Mouse (Mus musculus): ENCODE data around the gene Ccdc81. TPM values are rescaled to one million over a fixed set of nuclear protein-coding genes. Genes with fewer than 3 reads are reported as not detected.

Ccdc81 gene
- total and polyA plus RNA-seq, 3 experiments, result not detected

DNA sequence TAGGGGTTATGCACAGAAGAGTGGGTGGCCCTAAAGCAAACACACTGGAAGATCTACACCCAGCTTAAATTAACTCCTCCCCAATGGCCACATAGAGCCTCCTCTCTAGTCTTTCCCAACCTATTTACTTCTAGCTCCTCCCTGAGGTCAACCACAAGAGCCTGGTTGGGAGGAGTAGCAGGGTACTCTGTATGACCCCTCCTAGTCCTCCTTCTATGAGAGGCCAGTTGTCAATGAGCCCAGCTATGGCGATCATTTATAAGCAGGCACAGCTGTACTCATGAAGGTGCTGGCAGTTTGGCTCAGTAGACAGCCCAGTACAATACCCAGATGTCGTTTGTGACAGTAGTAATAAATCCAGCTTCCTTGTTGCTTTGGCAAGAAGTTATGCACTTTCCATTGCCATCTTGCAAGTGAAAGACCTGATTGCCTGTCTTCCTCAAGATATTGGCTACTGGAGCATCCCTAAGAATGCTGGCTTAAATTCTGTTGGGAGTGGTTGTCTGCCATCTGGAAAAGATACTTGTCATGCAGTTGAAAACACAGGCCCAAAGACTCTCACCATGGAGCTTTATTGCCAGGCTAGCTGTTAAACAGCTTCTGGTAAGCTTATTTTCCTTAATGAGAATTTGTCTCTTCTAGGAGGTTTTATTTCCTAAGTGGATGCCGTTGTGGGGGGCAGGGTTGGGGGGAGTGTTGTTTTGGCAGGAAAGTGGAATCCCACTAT, 10.2 kb upstream of the Ccdc81 start:
- Histone ChIP-seq H3K36me3 (ENCODE audit: control insufficient read depth in 1 of 2, insufficient read depth in 2 of 2, low read length in 2 of 2) (no peaks in the 10 kb centered on the region; a peak in 1 of 4 replicates), H3K27ac (ENCODE audit: control insufficient read depth, low read depth, low read length) (no peak overlapping the region), H3K9me3 (replicated peaks; ENCODE audit: insufficient read depth, low read length) (no peaks in the 10 kb centered on the region), H3K27me3 (ENCODE audit: control insufficient read depth in 1 of 2, insufficient read depth in 2 of 2, low read length in 2 of 2) (no peaks in the 10 kb centered on the region), H3K79me2 (ENCODE audit: control insufficient read depth, insufficient read depth, low read length, poor library complexity) (no peaks in the 10 kb centered on the region), H3K4me1 (ENCODE audit: control insufficient read depth in 1 of 2, insufficient read depth in 2 of 2, low read length in 2 of 2) (no peaks in the 10 kb centered on the region), H3K9ac (ENCODE audit: control insufficient read depth, low read depth, low read length, poor library complexity, severe bottlenecking) (no peak overlapping the region), H3K4me3 (ENCODE audit: control insufficient read depth in 1 of 2, insufficient read depth in 1 of 2, low read depth in 2 of 2, low read length in 2 of 2) (no peak overlapping the region)
- TF ChIP-seq NELFE (IDR thresholded peaks at IDR 0.05; ENCODE audit: low read depth, low read length), result no peak
- TF ChIP-seq KAT2A (conservative IDR thresholded peaks at IDR 0.05; ENCODE audit: low read depth, low read length), result no peak
- TF ChIP-seq E2F4 (IDR thresholded peaks at IDR 0.05; ENCODE audit: borderline replicate concordance, low read depth, low read length), result no peak
- TF ChIP-seq ZMIZ1 (IDR thresholded peaks at IDR 0.05; ENCODE audit: low read depth, low read length), result no peak
- no peak for TF ChIP-seq ELF1 (IDR thresholded peaks at IDR 0.05; ENCODE audit: low read depth, low read length)
- no peak for TF ChIP-seq TBP (IDR thresholded peaks at IDR 0.05; ENCODE audit: low read depth, low read length)
- TF ChIP-seq CHD2 (IDR thresholded peaks at IDR 0.05; ENCODE audit: low read length), result no peak
- DNase-seq (ENCODE audit: low read depth, low spot score), result no peak

DNA sequence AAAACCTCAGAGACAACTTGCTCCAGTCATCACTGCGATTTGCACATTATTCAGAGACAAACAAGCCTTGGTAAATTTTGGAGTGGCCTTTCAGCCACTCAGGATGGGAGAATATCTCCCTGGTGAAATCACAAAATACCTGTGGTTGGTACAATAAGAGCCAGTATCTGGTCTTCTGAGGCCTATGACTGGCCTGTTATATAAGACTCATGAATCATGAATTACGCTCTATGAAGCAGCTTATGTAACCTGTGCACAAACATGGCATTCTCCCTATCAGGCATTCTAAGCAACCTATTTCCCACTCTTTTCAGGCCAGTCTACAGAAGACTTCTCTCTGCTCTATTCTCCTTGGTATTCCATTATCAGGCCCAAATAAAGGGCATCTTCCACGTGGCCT, 8.9 kb upstream of the Ccdc81 start:
- DNase-seq (ENCODE audit: low read depth, low spot score), result no peak
- no peak overlapping the region for H3K4me3 ChIP-seq (ENCODE audit: control insufficient read depth in 1 of 2, insufficient read depth in 1 of 2, low read depth in 2 of 2, low read length in 2 of 2)

DNA sequence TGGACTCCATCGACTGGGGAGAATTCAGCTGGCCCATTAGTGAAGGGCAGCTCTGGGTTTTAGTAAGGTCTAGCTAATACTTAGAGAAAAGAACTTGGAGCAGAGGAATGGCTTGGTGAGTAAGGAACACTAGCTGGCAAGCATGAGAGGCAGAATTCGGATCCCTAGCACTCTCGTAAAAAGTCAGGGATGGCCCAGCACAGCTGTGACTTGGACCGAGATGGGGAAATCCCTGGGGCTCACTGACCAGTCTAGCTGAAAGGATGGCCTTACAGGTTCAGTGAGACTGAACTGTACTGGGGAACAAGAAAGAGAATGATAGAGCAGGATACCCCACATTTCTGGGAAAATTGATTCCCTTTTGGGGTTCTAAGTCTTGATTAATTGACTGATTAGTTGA, 6.3 kb upstream of the Ccdc81 start:
- no peaks in the 10 kb centered on the region for H3K9me3 ChIP-seq (replicated peaks; ENCODE audit: insufficient read depth, low read length)
- no peaks in the 10 kb centered on the region for H3K79me2 ChIP-seq (ENCODE audit: control insufficient read depth, insufficient read depth, low read length, poor library complexity)
- H3K9ac ChIP-seq (ENCODE audit: control insufficient read depth, low read depth, low read length, poor library complexity, severe bottlenecking), result no peak overlapping the region
- H3K4me3 ChIP-seq (ENCODE audit: control insufficient read depth in 1 of 2, insufficient read depth in 1 of 2, low read depth in 2 of 2, low read length in 2 of 2), result no peak overlapping the region
- no peak for DNase-seq (ENCODE audit: low read depth, low spot score)
- TF ChIP-seq JUND (IDR thresholded peaks at IDR 0.05; ENCODE audit: low read depth, low read length), result no peak
- no peak for TF ChIP-seq KAT2A (conservative IDR thresholded peaks at IDR 0.05; ENCODE audit: low read depth, low read length)
- no peak for TF ChIP-seq USF2 (IDR thresholded peaks at IDR 0.05; ENCODE audit: borderline replicate concordance in 1 of 2, insufficient read depth in 1 of 2, low read depth in 1 of 2, low read length in 2 of 2)
- TF ChIP-seq CTCF (IDR thresholded peaks at IDR 0.05 in 2 of 3, conservative IDR thresholded peaks at IDR 0.05 in 1 of 3; ENCODE audit: control insufficient read depth in 1 of 3, insufficient read depth in 1 of 3, low read depth in 2 of 3, low read length in 3 of 3, poor library complexity in 1 of 3, severe bottlenecking in 1 of 3), result no peak
- TF ChIP-seq MYC (IDR thresholded peaks at IDR 0.05; ENCODE audit: low read depth, low read length), result no peak
- TF ChIP-seq ETS1 (IDR thresholded peaks at IDR 0.05; ENCODE audit: low read depth, low read length), result no peak
- TF ChIP-seq NELFE (IDR thresholded peaks at IDR 0.05; ENCODE audit: low read depth, low read length), result no peak
- no peak for TF ChIP-seq SIN3A (IDR thresholded peaks at IDR 0.05; ENCODE audit: low read length)
- no peak for TF ChIP-seq ZMIZ1 (IDR thresholded peaks at IDR 0.05; ENCODE audit: low read depth, low read length)
- TF ChIP-seq ELF1 (IDR thresholded peaks at IDR 0.05; ENCODE audit: low read depth, low read length), result no peak
- TF ChIP-seq TCF12 (IDR thresholded peaks at IDR 0.05; ENCODE audit: low read depth, low read length), result no peak
- no peak for TF ChIP-seq HCFC1 (IDR thresholded peaks at IDR 0.05; ENCODE audit: low read depth, low read length)
- TF ChIP-seq MYB (IDR thresholded peaks at IDR 0.05; ENCODE audit: low read depth, low read length), result no peak
- no peak for TF ChIP-seq MAFK (IDR thresholded peaks at IDR 0.05; ENCODE audit: borderline replicate concordance, low read depth, low read length)
- TF ChIP-seq POLR2AphosphoS5 (IDR thresholded peaks at IDR 0.05; ENCODE audit: borderline replicate concordance, low read depth, low read length), result no peak
- TF ChIP-seq SMC3 (IDR thresholded peaks at IDR 0.05; ENCODE audit: low read depth, low read length), result no peak
- H3K36me3 ChIP-seq (ENCODE audit: control insufficient read depth in 1 of 2, insufficient read depth in 2 of 2, low read length in 2 of 2), result no peaks in the 10 kb centered on the region
- no peak overlapping the region for H3K27ac ChIP-seq (ENCODE audit: control insufficient read depth, low read depth, low read length)
- no peaks in the 10 kb centered on the region for H3K4me1 ChIP-seq (ENCODE audit: control insufficient read depth in 1 of 2, insufficient read depth in 2 of 2, low read length in 2 of 2)
- H3K27me3 ChIP-seq (ENCODE audit: control insufficient read depth in 1 of 2, insufficient read depth in 2 of 2, low read length in 2 of 2), result no peaks in the 10 kb centered on the region; a peak in 1 of 4 replicates

More for the DNA sequence above, 8.9 kb upstream of the Ccdc81 start:
- Histone ChIP-seq H3K4me1 (ENCODE audit: control insufficient read depth in 1 of 2, insufficient read depth in 2 of 2, low read length in 2 of 2) (no peaks in the 10 kb centered on the region), H3K9me3 (replicated peaks; ENCODE audit: insufficient read depth, low read length) (no peaks in the 10 kb centered on the region), H3K79me2 (ENCODE audit: control insufficient read depth, insufficient read depth, low read length, poor library complexity) (no peaks in the 10 kb centered on the region), H3K27me3 (ENCODE audit: control insufficient read depth in 1 of 2, insufficient read depth in 2 of 2, low read length in 2 of 2) (no peaks in the 10 kb centered on the region), H3K9ac (ENCODE audit: control insufficient read depth, low read depth, low read length, poor library complexity, severe bottlenecking) (no peak overlapping the region), H3K27ac (ENCODE audit: control insufficient read depth, low read depth, low read length) (no peak overlapping the region), H3K36me3 (ENCODE audit: control insufficient read depth in 1 of 2, insufficient read depth in 2 of 2, low read length in 2 of 2) (no peaks in the 10 kb centered on the region)
- TF ChIP-seq BHLHE40 (IDR thresholded peaks at IDR 0.05; ENCODE audit: borderline replicate concordance, low read depth, low read length), result no peak
- TF ChIP-seq ETS1 (IDR thresholded peaks at IDR 0.05; ENCODE audit: low read depth, low read length), result no peak
- no peak for TF ChIP-seq HCFC1 (IDR thresholded peaks at IDR 0.05; ENCODE audit: low read depth, low read length)
- no peak for TF ChIP-seq USF2 (IDR thresholded peaks at IDR 0.05; ENCODE audit: borderline replicate concordance in 1 of 2, insufficient read depth in 1 of 2, low read depth in 1 of 2, low read length in 2 of 2)
- no peak for TF ChIP-seq ZC3H11A (IDR thresholded peaks at IDR 0.05; ENCODE audit: low read depth, low read length)
- TF ChIP-seq USF1 (IDR thresholded peaks at IDR 0.05; ENCODE audit: low read depth, low read length), result no peak
- no peak for TF ChIP-seq MEF2A (IDR thresholded peaks at IDR 0.05; ENCODE audit: extremely low read depth, insufficient replicate concordance, low read depth, low read length, poor library complexity, severe bottlenecking)
- no peak for TF ChIP-seq ZNF384 (IDR thresholded peaks at IDR 0.05; ENCODE audit: low read depth, low read length)
- no peak for TF ChIP-seq UBTF (IDR thresholded peaks at IDR 0.05; ENCODE audit: borderline replicate concordance, insufficient read depth, low read depth, low read length)
- TF ChIP-seq E2F4 (IDR thresholded peaks at IDR 0.05; ENCODE audit: borderline replicate concordance, low read depth, low read length), result no peak
- TF ChIP-seq KAT2A (conservative IDR thresholded peaks at IDR 0.05; ENCODE audit: low read depth, low read length), result no peak
- TF ChIP-seq POLR2A (IDR thresholded peaks at IDR 0.05; ENCODE audit: control insufficient read depth in 1 of 2, insufficient read depth in 1 of 2, low read depth in 1 of 2, low read length in 2 of 2, poor library complexity in 1 of 2), result no peak
- TF ChIP-seq POLR2AphosphoS2 (IDR thresholded peaks at IDR 0.05; ENCODE audit: low read length), result no peak
- no peak for TF ChIP-seq EP300 (IDR thresholded peaks at IDR 0.05; ENCODE audit: low read depth in 1 of 2, low read length in 2 of 2)
- no peak for TF ChIP-seq SIN3A (IDR thresholded peaks at IDR 0.05; ENCODE audit: low read length)
- TF ChIP-seq SMC3 (IDR thresholded peaks at IDR 0.05; ENCODE audit: low read depth, low read length), result no peak
